Mouse (Mus musculus) heart, embryonic 14.5 days (tissue): ENCODE measurements around the gene Slc7a11. TPM values are rescaled to one million over a fixed set of nuclear protein-coding genes. Genes with fewer than 3 reads are reported as not detected.

Experiments
- ATAC-seq: fragments of 200-750 bp; cut with Nextera tagmentation; 2 replicates; pipeline ENCODE4 v1.8.0; 2017; ENCODE audit warnings: low read depth, moderate TSS enrichment; ENCODE audit not compliant: insufficient number of reproducible peaks, insufficient read depth, low FRiP score
- H3K27ac ChIP-seq, 2 experiments: fragments of 200-500 bp in 1 of 2; fragments of 300-500 bp in 1 of 2; sonication (generic) in 1 of 2; replicated peaks in 1 of 2; 2 replicates each; pipeline ENCODE4 v1.5.1; 2012 to 2014; ENCODE audit warnings: low read depth in 2 of 2, low read length in 2 of 2, control low read depth in 1 of 2, mild to moderate bottlenecking in 1 of 2, mixed read lengths in 1 of 2; ENCODE audit not compliant: control insufficient read depth in 1 of 2, insufficient read depth in 1 of 2
- H3K27me3 ChIP-seq: fragments of 300-500 bp; sonication (generic); 2 replicates; pipeline ENCODE4 v1.6.1; 2014; ENCODE audit warnings: mild to moderate bottlenecking, low read length, control low read depth; ENCODE audit not compliant: control insufficient read depth, insufficient read depth
- H3K36me3 ChIP-seq: fragments of 300-500 bp; sonication (generic); 2 replicates; pipeline ENCODE4 v1.6.1; 2014; ENCODE audit warnings: mild to moderate bottlenecking, control low read depth, low read length, mixed read lengths; ENCODE audit not compliant: control insufficient read depth, insufficient read depth
- H3K4me1 ChIP-seq, 2 experiments: fragments of 200-500 bp in 1 of 2; fragments of 300-500 bp in 1 of 2; sonication (generic) in 1 of 2; 2 replicates each; pipeline ENCODE4 v1.6.1; 2012 to 2014; ENCODE audit warnings: low read length in 2 of 2, control low read depth in 1 of 2, mixed read lengths in 1 of 2; ENCODE audit not compliant: control insufficient read depth in 2 of 2, insufficient read depth in 2 of 2
- H3K4me2 ChIP-seq: fragments of 300-500 bp; sonication (generic); 2 replicates; pipeline ENCODE4 v1.6.1; 2014; ENCODE audit warnings: mild to moderate bottlenecking, low read length
- H3K4me3 ChIP-seq, 2 experiments: fragments of 200-500 bp in 1 of 2; fragments of 300-500 bp in 1 of 2; sonication (generic) in 1 of 2; 2 replicates each; pipeline ENCODE4 v1.5.1; 2012 to 2014; ENCODE audit warnings: low read length in 2 of 2, mild to moderate bottlenecking in 2 of 2, control low read depth in 1 of 2, low read depth in 1 of 2, moderate library complexity in 1 of 2; ENCODE audit not compliant: control insufficient read depth in 1 of 2, insufficient read depth in 1 of 2
- H3K9ac ChIP-seq: fragments of 300-500 bp; sonication (generic); 2 replicates; pipeline ENCODE4 v1.6.1; 2014; ENCODE audit warnings: mild to moderate bottlenecking, low read length
- H3K9me3 ChIP-seq: fragments of 300-500 bp; sonication (generic); 2 replicates; pipeline ENCODE4 v1.6.1; 2016; ENCODE audit warnings: low read length, control low read depth; ENCODE audit not compliant: control insufficient read depth
- WGBS: fragments of 180-500 bp; shearing (Covaris S2); extraction: QIAGEN DNeasy Blood & Tissue Kit; methylation state at CpG from one replicate; pipeline ENCODE4 v1.1.7; 2014; 5-methylcytosine and 5-hydroxymethylcytosine counted together
- polyA plus RNA-seq: library from polyadenylated mRNA; unstranded; fragments of >200 nt; fragmentation: Nextera tagmentation; extraction: Ambion mirVana; gene quantifications from 2 replicates; pipeline ENCODE4 v1.2.1, GENCODE M21; 2014

The Slc7a11 gene
- polyA plus RNA-seq, 1 experiment from 2014 or later: 0.16 TPM

DNA sequence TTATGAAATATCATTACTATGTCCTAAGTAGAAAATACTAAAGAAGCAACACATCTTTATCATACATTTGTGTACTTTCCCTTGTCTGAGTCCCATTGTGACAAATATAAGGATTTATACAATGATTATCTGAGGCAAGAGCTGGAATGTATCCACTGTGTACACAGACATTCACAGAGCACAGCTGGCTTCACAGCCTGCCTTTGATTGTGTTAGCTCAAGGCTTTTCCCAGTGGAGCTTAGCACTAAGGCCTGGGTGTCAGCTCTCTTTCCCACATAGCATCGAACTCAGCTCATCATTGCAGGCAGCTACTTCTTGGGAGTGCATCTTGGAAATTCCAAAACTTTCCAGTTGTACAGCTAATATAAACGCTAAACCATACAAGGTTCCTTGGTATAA, 529.5 kb downstream of the Slc7a11 start:
- 66% methylated on average over 2 of the region's 2 CpGs for WGBS
- no peak for ATAC-seq
- no peak overlapping the region for H3K27ac ChIP-seq

DNA sequence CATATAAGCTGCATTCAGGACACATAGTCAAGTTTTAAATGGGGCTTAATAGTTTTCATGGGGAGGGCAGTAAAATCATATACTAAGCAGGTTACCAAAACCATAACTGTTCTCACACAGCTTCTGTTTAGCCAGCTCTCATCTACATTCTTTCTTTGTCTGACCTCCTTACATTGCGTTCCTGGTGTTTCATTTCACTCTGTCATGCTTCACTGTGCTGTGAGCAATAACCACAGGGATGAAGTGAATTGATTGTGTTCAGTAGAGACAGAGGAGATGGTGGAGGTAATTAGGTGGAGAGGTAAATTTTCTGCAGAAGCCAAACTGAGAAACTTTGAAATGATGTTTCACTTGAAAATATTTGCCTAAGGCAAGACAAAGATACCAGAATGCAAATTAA, 532.5 kb downstream of the Slc7a11 start:
- no peak for ATAC-seq
- no peaks in the 10 kb centered on the region for H3K36me3 ChIP-seq
- no peak overlapping the region for H3K9ac ChIP-seq
- no peak overlapping the region for H3K27ac ChIP-seq
- no peak overlapping the region for H3K4me2 ChIP-seq
- no peaks in the 10 kb centered on the region for H3K27me3 ChIP-seq
- H3K4me3 ChIP-seq: no peak overlapping the region
- 48% methylated on average over 1 of the region's 1 CpGs for WGBS
- H3K9me3 ChIP-seq: no peaks in the 10 kb centered on the region
- no peaks in the 10 kb centered on the region for H3K4me1 ChIP-seq

More for the DNA sequence above, 529.5 kb downstream of the Slc7a11 start:
- no peak overlapping the region for H3K9ac ChIP-seq
- H3K4me2 ChIP-seq: no peak overlapping the region
- H3K4me3 ChIP-seq: no peak overlapping the region
- H3K27me3 ChIP-seq: no peaks in the 10 kb centered on the region
- no peaks in the 10 kb centered on the region for H3K9me3 ChIP-seq
- no peaks in the 10 kb centered on the region for H3K36me3 ChIP-seq
- H3K4me1 ChIP-seq: no peaks in the 10 kb centered on the region

DNA sequence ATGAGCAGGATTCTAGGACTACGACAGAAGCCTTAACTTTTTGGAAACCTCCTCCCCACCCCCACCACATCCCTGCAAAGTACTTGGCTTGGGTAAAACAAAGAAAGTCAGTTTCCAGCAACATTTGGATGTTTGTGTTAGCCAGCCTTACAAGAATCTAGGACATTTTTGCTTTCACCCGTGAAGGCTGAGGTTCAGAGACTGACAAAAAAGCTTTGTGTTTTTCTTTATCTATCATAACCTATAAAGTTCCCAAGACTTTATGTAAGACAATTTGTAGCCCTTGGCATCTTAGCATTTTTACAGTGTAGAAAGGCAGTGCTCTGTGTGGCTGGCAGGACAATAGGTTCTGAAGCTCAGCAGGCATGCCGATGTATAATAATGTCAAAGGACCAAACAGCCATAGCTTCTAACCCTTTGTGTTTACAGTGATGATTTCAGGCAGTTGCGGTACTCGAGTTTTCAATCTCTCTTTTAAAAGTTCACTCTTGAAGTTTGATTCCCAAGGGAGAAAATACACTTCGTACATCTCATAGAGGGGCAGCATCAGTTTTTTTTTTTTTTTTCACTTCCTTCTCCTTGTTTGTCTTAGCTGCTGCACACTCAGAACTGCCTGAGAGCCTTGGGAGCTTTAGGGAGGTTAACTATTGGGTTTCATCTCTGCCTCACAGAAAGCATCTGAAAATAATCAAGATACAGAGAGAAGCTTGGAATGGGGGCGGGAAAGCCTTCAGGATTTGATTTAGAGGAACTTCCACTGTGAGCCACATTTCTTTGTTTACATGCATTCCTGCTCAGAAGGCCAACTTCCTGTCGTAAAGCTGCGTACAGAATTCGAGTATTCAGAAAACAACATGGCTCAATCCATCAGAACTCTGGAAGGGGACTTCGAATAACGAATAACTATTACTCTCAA, 534.7 kb downstream of the Slc7a11 start:
- 61% methylated on average over 12 of the region's 12 CpGs for WGBS
- no peak for ATAC-seq
- Histone ChIP-seq H3K4me3 (no peak overlapping the region), H3K4me2 (no peak overlapping the region), H3K36me3 (no peaks in the 10 kb centered on the region), H3K27me3 (no peaks in the 10 kb centered on the region), H3K4me1 (no peaks in the 10 kb centered on the region), H3K27ac (no peak overlapping the region), H3K9me3 (no peaks in the 10 kb centered on the region), H3K9ac (no peak overlapping the region)

DNA sequence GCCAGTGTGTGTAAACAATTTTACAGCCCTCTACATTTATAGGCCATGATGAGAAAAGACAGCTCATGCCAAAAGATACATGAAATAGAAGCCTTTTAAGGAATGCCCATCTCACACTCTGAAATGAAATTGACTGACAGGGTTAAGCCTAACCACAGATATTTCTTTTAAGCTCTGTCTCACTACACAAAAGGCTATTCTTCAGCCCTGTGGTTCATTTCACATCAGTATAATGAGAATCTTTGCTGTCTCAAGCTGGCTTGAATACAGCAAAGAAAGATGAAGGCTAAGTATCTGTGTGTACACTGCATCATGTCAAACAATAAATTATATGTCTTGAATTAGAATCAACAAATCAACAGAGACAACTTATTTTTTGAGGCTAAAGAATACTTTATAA, 549.5 kb downstream of the Slc7a11 start:
- H3K4me2 ChIP-seq: no peak overlapping the region

DNA sequence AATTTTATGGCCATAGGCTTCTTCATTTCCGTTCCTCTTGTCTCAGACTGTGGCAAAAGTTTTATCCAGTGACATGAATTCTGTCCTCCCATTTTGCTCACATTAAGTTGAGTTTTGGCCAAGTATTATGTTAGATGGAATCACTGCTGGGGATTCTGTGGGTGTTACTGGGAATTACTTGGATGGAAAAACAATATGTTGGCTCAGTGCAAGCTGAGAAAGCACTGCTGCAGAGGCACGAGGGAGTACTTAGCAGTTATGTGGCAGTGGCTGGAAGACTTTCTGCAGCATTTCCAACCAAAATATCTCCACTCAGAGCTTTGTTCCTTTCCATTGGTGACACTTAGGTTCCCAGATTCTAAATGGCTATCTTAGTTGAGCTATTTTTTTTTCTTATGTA, 556.1 kb downstream of the Slc7a11 start:
- peaks cover 0 to 4% of the 10 kb centered on the region in 2 experiments; a peak in 1 of 4 replicates for H3K4me1 ChIP-seq
- ATAC-seq: no peak
- no peak overlapping the region for H3K4me2 ChIP-seq
- H3K27me3 ChIP-seq: no peaks in the 10 kb centered on the region
- H3K9ac ChIP-seq: no peak overlapping the region
- no peaks in the 10 kb centered on the region for H3K36me3 ChIP-seq
- no peaks in the 10 kb centered on the region for H3K9me3 ChIP-seq
- no peak overlapping the region for H3K4me3 ChIP-seq
- no peak overlapping the region for H3K27ac ChIP-seq
- WGBS: 73% methylated on average over 2 of the region's 2 CpGs

More for the DNA sequence above, 549.5 kb downstream of the Slc7a11 start:
- Histone ChIP-seq H3K36me3 (no peaks in the 10 kb centered on the region), H3K27ac (no peak overlapping the region), H3K4me1 (no peaks in the 10 kb centered on the region), H3K9ac (no peak overlapping the region), H3K9me3 (no peaks in the 10 kb centered on the region), H3K4me3 (no peak overlapping the region), H3K27me3 (no peaks in the 10 kb centered on the region)
- no peak for ATAC-seq

DNA sequence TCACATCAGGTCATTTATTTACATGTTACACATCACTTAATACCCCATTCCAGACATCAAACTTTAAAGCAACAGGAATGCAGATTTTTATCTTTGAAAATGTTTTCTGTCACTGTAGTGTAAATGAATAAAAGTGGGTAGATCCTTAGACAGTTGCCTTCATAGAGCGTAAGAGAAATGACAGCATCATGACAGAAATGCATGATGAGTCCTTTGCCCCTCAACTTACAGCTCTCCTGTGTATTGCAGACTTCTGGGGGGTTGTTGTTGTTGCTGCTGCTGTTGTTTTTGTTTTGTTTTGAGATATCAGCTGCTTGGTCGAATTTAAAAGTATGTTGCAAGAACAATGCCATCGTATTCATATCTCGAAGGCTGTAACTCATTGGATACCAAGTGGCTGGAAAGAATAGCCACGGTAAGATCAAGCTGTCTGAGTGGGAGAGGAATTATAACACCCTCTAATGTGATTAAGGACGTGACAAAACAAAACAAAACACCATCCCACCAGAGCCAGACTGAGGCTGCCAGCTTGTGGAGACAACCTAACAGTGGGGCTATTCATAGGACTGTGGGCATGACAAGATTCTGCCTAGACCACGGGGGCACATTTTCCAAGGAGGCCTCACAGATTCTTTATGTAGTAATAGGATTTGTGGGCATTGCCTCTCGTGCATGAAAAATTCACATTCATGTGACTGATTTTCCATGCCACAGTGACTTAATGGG, 557.0 kb downstream of the Slc7a11 start:
- Histone ChIP-seq H3K4me2 (no peak overlapping the region), H3K9ac (no peak overlapping the region), H3K27me3 (no peaks in the 10 kb centered on the region), H3K4me1 (peaks cover 0 to 4% of the 10 kb centered on the region in 2 experiments; a peak in 1 of 4 replicates), H3K4me3 (no peak overlapping the region), H3K9me3 (no peaks in the 10 kb centered on the region), H3K36me3 (no peaks in the 10 kb centered on the region), H3K27ac (no peak overlapping the region)
- 46% methylated on average over 8 of the region's 8 CpGs for WGBS
- no peak for ATAC-seq

DNA sequence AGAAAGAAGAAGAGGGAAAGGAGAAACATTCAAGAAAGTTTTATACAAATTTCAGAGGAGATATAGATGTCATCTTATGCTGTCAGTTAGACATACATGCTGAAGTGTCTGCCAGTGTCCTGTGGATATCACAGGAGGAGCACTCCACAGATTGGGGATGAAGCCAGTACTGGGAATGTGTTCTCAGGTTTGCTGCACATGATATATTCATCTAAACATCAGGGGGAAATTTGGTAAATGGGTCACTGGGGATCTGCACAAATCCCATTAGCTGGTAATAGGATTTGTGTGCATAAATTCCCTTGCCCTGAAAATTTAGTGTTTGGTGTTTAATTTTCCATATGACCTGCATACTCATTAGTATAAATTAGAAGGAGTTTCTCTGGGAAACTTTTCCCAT, 562.9 kb downstream of the Slc7a11 start:
- ATAC-seq: no peak
- Histone ChIP-seq H3K9me3 (no peaks in the 10 kb centered on the region), H3K4me3 (no peak overlapping the region), H3K27me3 (no peaks in the 10 kb centered on the region), H3K9ac (no peak overlapping the region), H3K27ac (no peak overlapping the region), H3K4me1 (no peaks in the 10 kb centered on the region), H3K4me2 (no peak overlapping the region), H3K36me3 (no peaks in the 10 kb centered on the region)
